Mouse (Mus musculus) embryonic fibroblast, embryonic 13.5 days (primary cell): Measurements from ENCODE around the gene Ppfibp1. TPM values are rescaled to one million over a fixed set of nuclear protein-coding genes. Genes with fewer than 3 reads are reported as not detected.

Experiments
- H3K27ac ChIP-seq: 2 replicates; pipeline ENCODE4 v1.5.1; 2012; ENCODE audit warnings: low read length, control low read depth, inconsistent platforms; ENCODE audit not compliant: insufficient read depth
- H3K4me1 ChIP-seq: 2 replicates; pipeline ENCODE4 v1.6.1; 2011; ENCODE audit warnings: low read length; ENCODE audit not compliant: control insufficient read depth, insufficient read depth
- H3K4me3 ChIP-seq: 2 replicates; pipeline ENCODE4 v1.5.1; 2011; ENCODE audit warnings: mild to moderate bottlenecking, control low read depth, low read length; ENCODE audit not compliant: insufficient read depth
- CTCF ChIP-seq: IDR thresholded peaks from 2 replicates; pipeline ENCODE4 v1.5.1; 2011; ENCODE audit warnings: mild to moderate bottlenecking, control low read depth, low read length, moderate library complexity, borderline replicate concordance; ENCODE audit not compliant: insufficient read depth
- POLR2A ChIP-seq: IDR thresholded peaks from 2 replicates; pipeline ENCODE4 v1.6.1; 2011; ENCODE audit warnings: low read depth, mild to moderate bottlenecking, control low read depth, low read length, moderate library complexity
- polyA plus RNA-seq: library from polyadenylated mRNA; stranded (reverse); fragments of >200 nt; gene quantifications from 2 replicates; pipeline ENCODE4 v1.2.4, GENCODE M21; 2011; ENCODE audit warnings: low read depth; ENCODE audit not compliant: missing spikeins, insufficient read length

Ppfibp1 gene
- polyA plus RNA-seq, 1 experiment = 196 TPM

- H3K4me1 ChIP-seq = no peaks in the 10 kb centered on the region
- no peak overlapping the region for H3K4me3 ChIP-seq
- no peak overlapping the region for H3K27ac ChIP-seq
- TF ChIP-seq CTCF = no peak
- no peak for TF ChIP-seq POLR2A
Observed at GRCm38 (mm10) chr6:147022375-147023132, 134.3 kb downstream of the Ppfibp1 start.

GRCm38 (mm10) chr6:147023133-147023395, 134.8 kb downstream of the Ppfibp1 start:
- TF ChIP-seq POLR2A = no peak
- no peak for TF ChIP-seq CTCF
- no peak overlapping the region for H3K27ac ChIP-seq

GRCm38 (mm10) chr6:147023568-147023967, 135.3 kb downstream of the Ppfibp1 start:
- Histone ChIP-seq H3K4me1 (no peaks in the 10 kb centered on the region), H3K4me3 (no peak overlapping the region), H3K27ac (no peak overlapping the region)
- TF ChIP-seq POLR2A (no peak), CTCF (no peak)

More at GRCm38 (mm10) chr6:147023133-147023395, 134.8 kb downstream of the Ppfibp1 start:
- H3K4me1 ChIP-seq = no peaks in the 10 kb centered on the region
- H3K4me3 ChIP-seq = no peak overlapping the region

GRCm38 (mm10) chr6:147024761-147025160, 136.5 kb downstream of the Ppfibp1 start:
- Histone ChIP-seq H3K4me3 (no peak overlapping the region), H3K4me1 (no peaks in the 10 kb centered on the region), H3K27ac (no peak overlapping the region)
- TF ChIP-seq CTCF (no peak), POLR2A (no peak)

- H3K4me3 ChIP-seq = no peak overlapping the region
- no peak overlapping the region for H3K27ac ChIP-seq
- no peak for TF ChIP-seq POLR2A
- TF ChIP-seq CTCF = no peak
- no peaks in the 10 kb centered on the region for H3K4me1 ChIP-seq
Observed at GRCm38 (mm10) chr6:147028396-147028795, 140.1 kb downstream of the Ppfibp1 start.

- TF ChIP-seq CTCF (no peak), POLR2A (no peak)
- H3K4me3 ChIP-seq = no peak overlapping the region
- H3K4me1 ChIP-seq = no peaks in the 10 kb centered on the region
- no peak overlapping the region for H3K27ac ChIP-seq
Observed at GRCm38 (mm10) chr6:147029591-147029990, 141.3 kb downstream of the Ppfibp1 start.

GRCm38 (mm10) chr6:147030096-147030885, 142.0 kb downstream of the Ppfibp1 start:
- Histone ChIP-seq H3K27ac (no peak overlapping the region), H3K4me3 (no peak overlapping the region), H3K4me1 (no peaks in the 10 kb centered on the region)
- no peak for TF ChIP-seq POLR2A
- TF ChIP-seq CTCF = no peak

GRCm38 (mm10) chr6:147032303-147032925, 144.1 kb downstream of the Ppfibp1 start, which contains the start of gene Rep15:
Gene Rep15, plus strand, starts transcription at chr6:147032584.
- H3K4me3 ChIP-seq = no peak within 1 kb of the TSS
- no peak for TF ChIP-seq CTCF
- TF ChIP-seq POLR2A = no peak
- H3K4me1 ChIP-seq = no peaks in the 10 kb centered on the region
- no peak within 1 kb of the TSS for H3K27ac ChIP-seq

- peak within 1 kb of the TSS; percentile 84 for H3K4me3 ChIP-seq
- H3K4me1 ChIP-seq = no peaks in the 10 kb centered on the region; the same call in 1 of the 2 replicates
- TF ChIP-seq CTCF (no peak), POLR2A (peak; percentile 86)
- peak within 1 kb of the TSS; percentile 7; the same call in 1 of the 2 replicates for H3K27ac ChIP-seq
Observed at GRCm38 (mm10) chr6:147042291-147043290, 154.3 kb downstream of the Ppfibp1 start, which contains the start of gene Mrps35. Gene Mrps35, plus strand, starts transcription at chr6:147042764.
